Mouse (Mus musculus): ENCODE data around the gene Hspa1a. TPM values are rescaled to one million over a fixed set of nuclear protein-coding genes. Genes with fewer than 3 reads are reported as not detected.
"Not testable (repeated sequence)": the region's sequence is repeated elsewhere in the genome, so short reads cannot be mapped to it uniquely, and the experiment has no call there.

Gene Hspa1a
- polyA plus RNA-seq, 1 experiment from 2014 or later = 1.9 TPM

GRCm38 (mm10) chr17:35003022-35003838 is 31.3 kb upstream of the Hspa1a start:
- Histone ChIP-seq H3K9ac (ENCODE audit: low read length) (peak overlapping the region; percentile 77; the same call in 1 of the 2 replicates), H3K9me3 (ENCODE audit: control insufficient read depth, low read length) (no peaks in the 10 kb centered on the region), H3K36me3 (ENCODE audit: control insufficient read depth, insufficient read depth, low read length) (peaks cover 18% of the 10 kb centered on the region), H3K4me3 (ENCODE audit: low read depth, low read length) (peak overlapping the region; percentile 76; the same call in 1 of the 2 replicates), H3K4me1 (ENCODE audit: control insufficient read depth, insufficient read depth, low read length) (peaks cover 11% of the 10 kb centered on the region), H3K4me2 (ENCODE audit: low read depth) (peak overlapping the region; percentile 96), H3K27ac (ENCODE audit: low read depth, low read length) (no peak overlapping the region), H3K27me3 (ENCODE audit: control insufficient read depth, insufficient read depth, low read length) (no peaks in the 10 kb centered on the region)
- ATAC-seq (ENCODE audit: insufficient read depth, low FRiP score, low TSS enrichment) (no peak), DNase-seq (ENCODE audit: low spot score) (no peak)
- WGBS = 69% methylated on average over 9 of the region's 9 CpGs

- H3K9ac ChIP-seq (ENCODE audit: low read length) = peak overlapping the region; percentile 77
- ATAC-seq (ENCODE audit: insufficient read depth, low FRiP score, low TSS enrichment) = no peak
- no peak overlapping the region for H3K27ac ChIP-seq (ENCODE audit: low read depth, low read length)
- H3K4me3 ChIP-seq (ENCODE audit: low read depth, low read length) = peak overlapping the region; percentile 76
- H3K9me3 ChIP-seq (ENCODE audit: control insufficient read depth, low read length) = no peaks in the 10 kb centered on the region
- 13% methylated on average over 12 of the region's 12 CpGs for WGBS
- H3K36me3 ChIP-seq (ENCODE audit: control insufficient read depth, insufficient read depth, low read length) = peaks cover 15% of the 10 kb centered on the region
- no peak for DNase-seq (ENCODE audit: low spot score)
- peaks cover 11% of the 10 kb centered on the region for H3K4me1 ChIP-seq (ENCODE audit: control insufficient read depth, insufficient read depth, low read length)
- peak overlapping the region; percentile 96 for H3K4me2 ChIP-seq (ENCODE audit: low read depth)
- no peaks in the 10 kb centered on the region for H3K27me3 ChIP-seq (ENCODE audit: control insufficient read depth, insufficient read depth, low read length)
Observed at GRCm38 (mm10) chr17:35002153-35002865, 30.4 kb upstream of the Hspa1a start.

GRCm38 (mm10) chr17:35001452-35002152 is 29.6 kb upstream of the Hspa1a start:
- Histone ChIP-seq H3K9ac (ENCODE audit: low read length) (peak overlapping the region; percentile 77), H3K4me3 (ENCODE audit: low read depth, low read length) (peak overlapping the region; percentile 76), H3K4me1 (ENCODE audit: control insufficient read depth, insufficient read depth, low read length) (peaks cover 11% of the 10 kb centered on the region), H3K27ac (ENCODE audit: low read depth, low read length) (peak overlapping the region; percentile 92), H3K27me3 (ENCODE audit: control insufficient read depth, insufficient read depth, low read length) (no peaks in the 10 kb centered on the region), H3K36me3 (ENCODE audit: control insufficient read depth, insufficient read depth, low read length) (peaks cover 12% of the 10 kb centered on the region), H3K9me3 (ENCODE audit: control insufficient read depth, low read length) (no peaks in the 10 kb centered on the region), H3K4me2 (ENCODE audit: low read depth) (peak overlapping the region; percentile 96)
- no peak; the same call in 1 of the 2 replicates for ATAC-seq (ENCODE audit: insufficient read depth, low FRiP score, low TSS enrichment)
- under 1% methylated on average over 35 of the region's 35 CpGs for WGBS
- peak; percentile 35 for DNase-seq (ENCODE audit: low spot score)

- H3K9ac ChIP-seq (ENCODE audit: low read length) = peak within 1 kb of the TSS; percentile 77
- H3K27ac ChIP-seq (ENCODE audit: low read depth, low read length) = peak within 1 kb of the TSS; percentile 92
- under 1% methylated on average over 79 of the region's 83 CpGs for WGBS
- peak within 1 kb of the TSS; percentile 76 for H3K4me3 ChIP-seq (ENCODE audit: low read depth, low read length)
- peaks cover 11% of the 10 kb centered on the region for H3K36me3 ChIP-seq (ENCODE audit: control insufficient read depth, insufficient read depth, low read length)
- H3K9me3 ChIP-seq (ENCODE audit: control insufficient read depth, low read length) = no peaks in the 10 kb centered on the region
- peaks cover 11% of the 10 kb centered on the region for H3K4me1 ChIP-seq (ENCODE audit: control insufficient read depth, insufficient read depth, low read length)
- DNase-seq (ENCODE audit: low spot score) (peak; percentile 95), ATAC-seq (ENCODE audit: insufficient read depth, low FRiP score, low TSS enrichment) (peak; percentile 87)
- peak within 1 kb of the TSS; percentile 96 for H3K4me2 ChIP-seq (ENCODE audit: low read depth)
- no peaks in the 10 kb centered on the region for H3K27me3 ChIP-seq (ENCODE audit: control insufficient read depth, insufficient read depth, low read length)
Observed at GRCm38 (mm10) chr17:35000717-35001451, 28.9 kb upstream of the Hspa1a start, which contains the start of gene Vars. TSS of gene Vars (plus strand) at chr17:35000987.

- ATAC-seq (ENCODE audit: insufficient read depth, low FRiP score, low TSS enrichment); H3K36me3 ChIP-seq (ENCODE audit: control insufficient read depth, insufficient read depth, low read length); H3K9me3 ChIP-seq (ENCODE audit: control insufficient read depth, low read length); H3K27me3 ChIP-seq (ENCODE audit: control insufficient read depth, insufficient read depth, low read length): not testable (repeated sequence)
- Histone ChIP-seq H3K4me3 (ENCODE audit: low read depth, low read length) (peak overlapping the region; percentile 76), H3K4me2 (ENCODE audit: low read depth) (peak overlapping the region; percentile 96), H3K4me1 (ENCODE audit: control insufficient read depth, insufficient read depth, low read length) (peaks cover 11% of the 10 kb centered on the region), H3K27ac (ENCODE audit: low read depth, low read length) (peak overlapping the region; percentile 92), H3K9ac (ENCODE audit: low read length) (peak overlapping the region; percentile 77)
- peak; percentile 35 for DNase-seq (ENCODE audit: low spot score)
- WGBS = 27% methylated on average over 29 of the region's 32 CpGs
Observed at GRCm38 (mm10) chr17:34999871-35000716, 28.1 kb upstream of the Hspa1a start.

GRCm38 (mm10) chr17:34998526-34999430 is 26.8 kb upstream of the Hspa1a start:
- Histone ChIP-seq H3K4me2 (ENCODE audit: low read depth) (peak overlapping the region; percentile 38; the same call in 1 of the 2 replicates), H3K27me3 (ENCODE audit: control insufficient read depth, insufficient read depth, low read length) (no peaks in the 10 kb centered on the region), H3K9me3 (ENCODE audit: control insufficient read depth, low read length) (no peaks in the 10 kb centered on the region), H3K9ac (ENCODE audit: low read length) (no peak overlapping the region), H3K27ac (ENCODE audit: low read depth, low read length) (no peak overlapping the region), H3K4me3 (ENCODE audit: low read depth, low read length) (no peak overlapping the region), H3K4me1 (ENCODE audit: control insufficient read depth, insufficient read depth, low read length) (peaks cover 11% of the 10 kb centered on the region), H3K36me3 (ENCODE audit: control insufficient read depth, insufficient read depth, low read length) (no peaks in the 10 kb centered on the region)
- DNase-seq (ENCODE audit: low spot score) (peak; percentile 7), ATAC-seq (ENCODE audit: insufficient read depth, low FRiP score, low TSS enrichment) (no peak)
- WGBS = 95% methylated on average over 15 of the region's 15 CpGs

GRCm38 (mm10) chr17:34997142-34997483 is 25.2 kb upstream of the Hspa1a start:
- no peak overlapping the region for H3K4me3 ChIP-seq (ENCODE audit: low read depth, low read length)
- no peak overlapping the region for H3K4me2 ChIP-seq (ENCODE audit: low read depth)
- no peak for DNase-seq (ENCODE audit: low spot score)
- H3K9ac ChIP-seq (ENCODE audit: low read length) = no peak overlapping the region
- ATAC-seq (ENCODE audit: insufficient read depth, low FRiP score, low TSS enrichment) = no peak
- H3K27ac ChIP-seq (ENCODE audit: low read depth, low read length) = no peak overlapping the region
- H3K27me3 ChIP-seq (ENCODE audit: control insufficient read depth, insufficient read depth, low read length) = no peaks in the 10 kb centered on the region
- WGBS = 90% methylated on average over 5 of the region's 5 CpGs
- H3K36me3 ChIP-seq (ENCODE audit: control insufficient read depth, insufficient read depth, low read length) = no peaks in the 10 kb centered on the region
- H3K9me3 ChIP-seq (ENCODE audit: control insufficient read depth, low read length) = no peaks in the 10 kb centered on the region
- no peaks in the 10 kb centered on the region for H3K4me1 ChIP-seq (ENCODE audit: control insufficient read depth, insufficient read depth, low read length)

Measured in neural tube, embryonic 11.5 days (tissue).